Mouse (Mus musculus) G1E (cell line): ENCODE data around the gene Arid2.

Experiments
- CTCF ChIP-seq: IDR thresholded peaks from 2 replicates; pipeline ENCODE4 v1.5.1; 2012; ENCODE audit warnings: low read depth, low read length, inconsistent platforms, mixed read lengths
- GATA1 ChIP-seq: IDR thresholded peaks from 2 replicates; pipeline ENCODE4 v1.6.1; 2012; ENCODE audit warnings: borderline replicate concordance, low read length, inconsistent platforms, mixed read lengths
- GATA2 ChIP-seq: IDR thresholded peaks from 2 replicates; pipeline ENCODE4 v1.6.1; 2012; ENCODE audit warnings: low read depth, low read length, inconsistent platforms, borderline replicate concordance
- POLR2AphosphoS5 ChIP-seq: IDR thresholded peaks from 2 replicates; pipeline ENCODE4 v1.6.1; 2012; ENCODE audit warnings: low read depth, low read length, inconsistent platforms; ENCODE audit not compliant: insufficient replicate concordance

DNA sequence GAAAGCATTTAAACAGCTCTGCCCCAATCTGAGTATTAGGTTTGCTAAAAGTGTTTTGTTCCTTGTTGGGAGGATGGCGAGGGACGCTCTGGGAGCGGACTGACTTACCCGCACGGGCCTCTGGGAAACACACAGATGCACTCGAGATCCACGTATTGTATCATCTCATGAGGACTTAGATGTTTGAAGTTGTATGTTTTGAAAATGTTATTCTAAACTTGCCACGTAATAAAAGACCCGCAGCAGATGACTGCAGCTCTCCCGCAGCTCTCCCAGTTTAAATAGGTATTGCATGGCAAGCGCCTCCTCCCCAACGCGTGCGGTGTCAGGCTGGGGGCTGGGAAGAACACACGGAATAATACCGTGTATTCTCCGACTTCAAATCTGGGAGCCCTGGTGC lies 33.0 kb upstream of the Arid2 start:
- TF ChIP-seq CTCF (no peak), GATA1 (no peak), POLR2AphosphoS5 (no peak), GATA2 (no peak)
